Mouse (Mus musculus) left cerebral cortex, postnatal 36 days (tissue): ENCODE data around the gene Kank2. TPM values are rescaled to one million over a fixed set of nuclear protein-coding genes. Genes with fewer than 3 reads are reported as not detected.
"Not testable (repeated sequence)": the region's sequence is repeated elsewhere in the genome, so short reads cannot be mapped to it uniquely, and the experiment has no call there.

ENCODE experiments used
- DNase-seq, 2 experiments: peaks; one replicate each; pipeline ENCODE4 v3.0.0; 2021 to 2022; ENCODE audit warnings: low spot score in 2 of 2, mixed read lengths in 1 of 2
- intact Hi-C: fragments of 180-260 bp; cut with DNase I; formaldehyde crosslinking; loops from one replicate; pipeline ENCODE4 v1.15.1; 2025
- total RNA-seq, 2 experiments: library from RNA; stranded (reverse); gene quantifications; 2 replicates each; pipeline ENCODE4 v1.2.3; 2021

Gene Kank2
- total RNA-seq, 2 experiments from 2014 or later, result 6.5 to 8.4 TPM

DNA sequence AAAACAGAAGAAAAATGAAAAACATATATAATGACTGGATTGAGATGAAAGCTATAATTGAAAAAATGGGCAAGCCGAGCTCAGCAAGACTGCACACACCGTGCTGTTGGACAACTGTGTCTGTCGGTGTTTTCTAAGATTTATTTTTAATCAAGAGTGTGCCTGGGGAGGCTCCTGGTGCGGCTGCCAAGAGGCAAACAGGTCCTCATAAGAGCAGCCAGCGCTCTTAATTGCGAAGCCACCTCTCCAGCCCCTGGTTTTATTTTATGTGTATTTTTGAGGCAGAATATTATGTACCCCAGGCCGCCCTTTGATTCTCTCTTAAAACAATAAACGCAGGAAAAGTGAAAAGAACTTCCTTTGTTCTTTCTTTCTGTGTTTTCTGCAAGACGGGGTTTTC, 10.3 kb downstream of the Kank2 start:
- intact Hi-C loops, result no loop called here
- DNase-seq, result no peak

DNA sequence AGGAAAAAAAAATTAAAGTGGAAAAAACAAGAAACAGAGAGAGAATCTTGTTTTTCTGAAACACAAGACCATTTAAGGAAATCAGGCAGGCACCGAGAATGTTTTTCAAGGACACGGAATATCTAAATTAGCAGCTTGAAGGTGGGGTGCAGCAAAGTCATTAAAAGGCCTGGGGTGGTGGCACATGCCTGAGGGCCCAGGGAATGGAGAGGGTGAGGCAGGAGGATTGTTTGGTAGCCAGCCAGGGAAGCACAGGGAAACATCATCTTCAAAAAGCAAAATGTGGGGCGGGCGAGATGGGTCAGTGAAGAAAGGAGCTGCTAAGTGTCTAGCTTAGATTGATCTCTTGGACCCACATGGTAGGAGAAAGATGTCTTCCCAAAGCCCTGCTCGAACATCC, 10.9 kb downstream of the Kank2 start:
- DNase-seq, result no peak
- intact Hi-C loops, result no loop called here

DNA sequence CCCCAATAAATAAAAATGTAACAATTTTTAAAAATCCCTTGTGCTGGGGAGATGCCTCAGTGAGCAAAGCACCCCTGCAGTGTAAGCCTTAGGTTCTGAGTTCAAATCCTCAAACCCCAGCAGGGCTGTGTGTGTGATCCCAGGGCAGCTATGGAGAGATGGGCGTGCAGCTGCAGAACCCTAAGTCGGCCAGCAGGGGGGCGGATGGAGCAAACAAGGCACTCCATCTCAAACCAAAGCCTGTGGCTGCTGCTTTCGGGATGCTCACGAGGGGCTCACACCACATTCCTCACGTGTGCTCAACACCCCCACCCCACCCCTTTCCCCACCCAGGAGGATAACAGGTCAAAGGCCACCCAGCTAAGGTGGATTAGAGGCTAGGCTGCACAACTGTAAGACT, 11.6 kb downstream of the Kank2 start:
- DNase-seq, result peak; percentile 42 to 56
- intact Hi-C loops, result no loop called here

DNA sequence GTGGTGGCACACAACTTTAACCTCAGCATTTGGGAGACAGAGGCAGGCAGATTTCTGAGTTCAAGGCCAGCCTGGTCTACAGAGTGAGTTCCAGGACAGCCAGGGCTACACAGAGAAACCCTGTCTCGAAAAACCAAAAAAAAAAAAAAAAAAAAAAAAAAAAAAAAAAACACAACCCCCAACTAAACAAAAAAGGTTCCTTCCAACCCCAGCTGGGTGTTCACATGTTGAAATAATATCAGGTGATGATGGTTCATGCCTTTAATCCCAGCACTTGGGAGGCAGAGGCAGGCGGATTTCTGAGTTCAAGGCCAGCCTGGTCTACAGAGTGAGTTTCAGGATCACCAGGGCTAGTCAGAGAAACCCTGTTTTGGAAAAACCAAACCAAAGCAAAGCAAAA, 12.2 kb downstream of the Kank2 start:
- intact Hi-C loops, DNase-seq: not testable (repeated sequence)

DNA sequence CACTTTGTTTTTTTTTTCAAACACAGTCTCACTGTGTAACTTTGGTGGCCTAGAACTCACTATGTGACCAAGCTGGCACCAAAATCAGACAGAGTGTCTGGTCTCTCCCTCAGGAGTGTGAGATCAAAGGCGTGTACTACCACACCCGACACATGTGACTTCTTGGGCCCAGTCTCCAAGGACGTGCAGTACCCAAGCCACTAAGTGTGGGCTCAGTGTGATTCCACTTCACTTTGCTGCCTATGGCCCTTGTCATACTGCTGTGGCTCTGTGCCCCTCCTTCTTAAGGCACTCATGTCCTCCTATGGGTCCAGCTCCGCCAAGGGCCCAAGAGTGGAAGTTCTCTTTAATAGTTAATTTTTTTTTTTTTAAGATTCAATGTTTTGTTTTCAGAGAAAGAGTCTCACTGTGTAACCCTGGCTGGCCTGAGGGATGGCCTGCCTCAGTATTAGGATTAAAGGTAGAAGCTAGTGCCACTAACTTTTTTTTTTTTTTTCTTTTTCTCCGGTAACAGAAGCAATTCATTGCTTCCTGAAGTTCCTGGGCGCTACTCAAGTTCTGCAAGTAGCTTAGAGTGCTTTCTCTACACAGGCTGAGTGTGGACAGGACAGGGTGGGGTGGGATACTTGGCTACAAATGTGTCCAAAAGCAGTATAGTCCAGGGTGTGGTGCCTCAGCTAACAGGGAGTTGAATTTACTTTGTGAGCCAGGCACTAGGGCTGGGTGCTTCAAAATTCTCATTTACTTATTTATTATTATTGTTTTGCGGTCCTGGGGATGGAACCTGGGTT, 13.8 kb downstream of the Kank2 start:
- no peak for DNase-seq
- intact Hi-C loops, result no loop called here

DNA sequence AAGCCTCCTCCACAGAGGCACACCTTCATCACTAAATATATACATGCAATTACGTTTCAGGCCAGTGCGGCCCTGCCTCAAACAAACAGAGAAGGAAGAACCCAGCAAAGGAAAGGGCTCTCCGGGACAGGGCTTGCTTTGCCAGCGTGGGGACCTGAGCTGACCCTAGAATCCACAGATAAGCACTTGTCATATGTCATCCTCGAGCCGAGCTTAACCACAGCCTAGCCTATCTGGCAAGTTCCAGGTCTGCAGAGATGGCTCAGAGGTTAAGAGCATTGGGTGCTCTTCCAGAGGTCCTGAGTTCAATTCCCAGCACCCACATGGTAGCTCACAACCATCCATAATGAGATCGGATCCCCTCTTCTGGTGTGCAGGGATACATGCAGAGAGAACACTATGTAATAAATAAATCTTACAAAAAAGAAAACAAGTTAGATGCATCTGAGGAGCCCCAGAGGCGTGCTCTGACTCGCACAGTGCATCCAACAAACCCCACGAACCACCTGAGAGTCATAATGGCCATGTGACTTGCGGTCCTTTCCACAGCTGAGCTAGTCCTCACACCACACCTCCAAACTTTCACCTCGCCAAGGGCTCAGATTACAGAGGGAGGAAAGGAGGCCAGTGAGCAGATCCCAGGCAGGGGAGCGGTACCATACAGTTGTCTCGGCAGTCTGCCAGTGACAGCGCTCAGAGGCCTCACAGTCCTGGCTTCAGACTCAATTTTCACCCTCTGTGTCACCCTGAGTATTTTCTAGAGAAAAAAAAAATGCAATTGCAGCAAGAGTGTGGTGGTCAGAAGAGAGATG, 16.7 kb downstream of the Kank2 start:
- intact Hi-C loops, result no loop called here
- DNase-seq, result no peak

DNA sequence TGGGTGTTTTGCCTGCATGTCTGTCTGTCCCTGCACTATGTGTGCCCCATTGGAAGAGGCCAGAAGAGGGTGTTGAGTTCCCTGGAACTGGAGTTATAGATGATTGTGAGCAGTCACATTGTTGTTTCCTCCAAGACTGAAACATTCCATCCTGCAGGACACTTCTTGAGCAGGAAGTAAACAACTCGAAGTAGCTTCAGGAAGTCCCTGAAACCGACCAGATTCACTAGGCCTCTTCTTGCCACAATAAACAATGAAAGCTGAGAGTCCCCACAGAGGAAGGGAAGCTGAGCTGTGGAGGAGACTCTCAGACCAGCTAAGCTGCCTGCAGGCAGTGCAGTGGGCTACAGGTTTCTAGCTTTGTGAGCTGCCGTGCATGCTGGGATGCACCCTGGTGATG, 20.8 kb downstream of the Kank2 start:
- no peak for DNase-seq
- intact Hi-C loops, result no loop called here

DNA sequence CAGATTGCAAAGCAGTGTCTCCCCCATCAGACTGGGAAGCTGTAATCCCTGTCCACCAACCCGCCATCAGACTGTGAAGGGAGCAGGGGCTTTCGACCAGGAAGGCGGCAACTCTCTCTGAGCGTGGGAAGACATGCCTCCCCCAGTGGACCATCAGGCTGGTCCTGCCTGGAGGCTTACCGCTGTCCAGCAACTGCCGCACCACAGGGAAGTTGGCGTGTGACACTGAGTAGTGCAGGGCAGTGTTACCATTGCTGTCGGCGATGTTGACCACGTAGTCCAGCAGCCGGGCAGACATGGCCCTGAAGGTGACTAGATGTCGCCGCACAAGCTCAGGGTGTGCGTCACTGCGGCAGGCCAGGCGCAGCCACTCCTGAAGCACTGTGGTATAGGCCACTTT, 24.2 kb downstream of the Kank2 start:
- intact Hi-C loops, result no loop called here
- DNase-seq, result no peak

DNA sequence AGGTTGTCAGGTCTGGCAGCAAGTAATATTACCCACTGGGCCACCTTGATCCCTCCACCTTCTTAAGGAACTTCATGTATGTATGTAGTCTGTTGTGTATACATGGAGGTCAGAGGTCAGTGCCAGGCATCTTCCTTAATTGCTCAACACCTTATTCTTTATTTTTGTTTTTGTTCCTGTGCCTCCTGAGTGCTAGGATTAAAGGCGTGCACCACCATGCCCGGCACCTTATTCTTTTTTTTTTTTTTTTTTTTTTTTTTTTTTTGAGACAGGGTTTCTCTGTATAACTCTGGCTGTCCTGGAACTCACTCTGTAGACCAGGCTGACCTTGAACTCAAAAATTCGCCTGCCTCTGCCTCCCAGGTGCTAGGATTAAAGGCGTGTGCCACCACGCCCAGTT, 25.1 kb downstream of the Kank2 start:
- intact Hi-C loops, DNase-seq: not testable (repeated sequence)

DNA sequence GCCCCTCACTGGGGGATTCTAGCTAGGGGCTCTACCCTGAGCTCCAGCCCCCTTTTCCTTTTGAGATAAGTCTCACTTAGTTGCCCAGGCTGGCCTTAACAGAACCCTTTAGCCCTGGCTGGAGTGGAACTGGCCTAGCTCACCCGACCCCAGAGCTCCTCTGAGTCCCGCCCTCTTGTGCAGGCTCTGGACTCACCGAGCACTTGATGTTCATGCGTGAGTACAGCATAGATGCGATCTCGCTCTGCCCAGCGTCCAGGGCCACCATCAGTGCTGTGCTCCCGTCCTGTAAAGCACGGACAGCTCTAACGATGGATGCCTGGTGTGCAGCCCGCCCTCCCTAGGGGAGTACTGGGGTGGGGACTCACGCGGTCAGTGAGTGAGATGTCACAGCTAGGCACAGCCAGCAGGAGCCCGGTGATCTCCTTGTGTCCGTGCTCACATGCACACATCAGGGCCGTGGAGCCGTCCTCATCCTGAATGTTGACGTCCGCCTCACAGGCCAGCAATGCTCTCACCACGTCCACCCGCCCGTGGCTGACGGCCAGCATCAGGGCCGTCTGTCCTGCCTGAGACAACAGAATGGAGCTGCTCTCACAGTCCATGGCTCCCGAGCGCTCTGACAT, 28.9 kb downstream of the Kank2 start:
- intact Hi-C loops, result no loop called here
- no peak for DNase-seq

DNA sequence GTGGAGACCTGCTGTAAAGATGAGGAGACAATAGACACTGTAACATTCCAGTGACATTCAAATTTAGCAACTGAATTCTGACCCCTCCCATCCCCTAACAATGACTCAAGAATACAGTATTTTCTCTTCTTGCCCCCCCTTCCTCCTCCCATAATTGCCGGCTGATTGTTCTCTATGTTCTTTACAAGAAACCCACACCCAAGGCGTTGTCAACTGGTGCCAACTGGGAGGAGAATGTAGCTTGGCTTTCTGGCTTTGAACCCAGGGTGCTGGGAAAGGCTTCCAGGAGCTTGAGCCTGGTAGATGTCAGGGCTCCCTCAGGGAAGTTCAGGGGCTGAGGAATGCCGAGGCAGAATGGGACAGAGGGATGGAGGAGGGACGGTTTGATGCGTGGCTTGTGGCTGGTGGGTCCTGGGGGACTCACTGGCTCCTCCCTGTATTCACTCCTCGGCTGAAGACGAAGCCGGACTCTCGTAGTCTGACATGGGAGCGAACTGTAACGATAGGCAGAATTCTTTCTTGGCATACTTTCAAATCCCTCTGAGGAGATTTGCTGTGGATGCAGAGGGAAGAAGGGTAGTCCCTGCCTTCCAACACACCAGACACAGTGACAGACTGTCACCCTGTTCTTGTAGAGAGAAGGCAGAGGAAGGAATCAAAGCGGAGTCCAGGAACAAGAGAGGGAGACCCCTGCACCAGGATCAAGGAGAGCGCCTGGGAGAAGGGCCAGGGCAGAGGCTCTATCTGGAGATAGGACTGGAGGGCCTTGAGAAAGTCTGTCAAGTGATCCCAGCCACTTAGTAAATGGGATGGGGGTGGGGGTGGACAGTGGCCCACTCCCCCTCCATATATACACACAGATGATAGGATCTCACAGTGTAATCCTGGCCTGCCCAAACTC, 29.8 kb downstream of the Kank2 start:
- DNase-seq, result no peak
- intact Hi-C loops, result no loop called here

DNA sequence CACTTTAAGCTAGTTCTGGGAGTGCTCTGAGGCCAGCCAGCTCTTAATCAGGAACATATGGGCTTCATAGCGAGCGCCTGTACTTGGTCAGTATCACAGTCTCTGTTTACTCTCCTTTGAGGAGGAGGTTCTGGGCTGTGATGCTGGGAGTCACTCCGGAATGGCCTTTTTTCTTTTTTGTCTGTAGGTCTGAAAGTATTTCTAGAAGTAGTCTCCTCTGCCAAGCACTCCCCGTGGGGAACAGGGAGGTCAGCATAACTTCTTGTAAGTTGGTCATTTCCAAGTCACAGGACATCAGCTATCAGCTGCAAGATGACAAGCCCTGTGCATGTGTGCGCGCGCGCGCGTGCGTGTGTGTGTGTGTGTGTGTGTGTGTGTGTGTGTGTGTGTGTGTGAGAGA, 30.6 kb downstream of the Kank2 start:
- no peak for DNase-seq
- intact Hi-C loops, result no loop called here

DNA sequence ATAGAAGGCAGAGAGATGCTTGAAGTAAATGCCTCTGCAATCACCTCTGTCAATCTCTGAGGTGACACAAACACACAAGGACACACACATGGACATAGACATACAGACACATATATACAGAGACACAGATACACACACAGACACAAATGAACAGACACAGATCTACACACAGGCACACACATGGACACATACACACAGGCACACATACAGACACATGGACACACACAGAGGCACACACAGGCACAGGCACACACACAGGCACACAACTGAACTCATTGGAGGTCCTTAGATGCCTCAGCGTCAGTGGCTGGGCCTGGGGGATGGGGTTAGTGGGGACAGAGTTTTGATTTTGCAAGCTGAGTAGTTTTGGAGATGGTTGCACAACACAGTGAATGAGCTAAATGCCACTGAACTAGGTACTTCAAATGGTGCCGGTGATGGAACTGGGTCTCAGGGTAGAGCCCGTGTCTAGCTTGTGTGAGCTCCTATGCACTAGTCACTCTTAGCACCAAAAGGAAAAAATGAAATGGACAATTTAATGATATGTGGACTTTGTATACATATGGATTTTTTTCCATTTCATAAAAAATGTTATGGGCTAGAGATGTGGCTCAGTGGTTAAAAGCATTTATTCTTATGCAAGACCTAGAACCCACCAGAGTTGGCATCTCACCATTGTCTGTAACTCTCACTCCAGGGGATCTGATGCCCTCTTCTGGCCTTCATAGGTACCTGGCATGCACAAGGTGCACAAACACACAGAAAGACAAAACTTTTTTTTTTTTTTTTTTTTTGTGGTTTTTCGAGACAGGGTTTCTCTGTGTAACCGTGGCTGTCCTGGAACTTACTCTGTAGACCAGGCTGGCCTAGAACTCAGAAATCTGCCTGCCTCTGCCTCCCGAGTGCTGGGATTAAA, 34.2 kb downstream of the Kank2 start:
- intact Hi-C loops, result no loop called here
- DNase-seq, result no peak

DNA sequence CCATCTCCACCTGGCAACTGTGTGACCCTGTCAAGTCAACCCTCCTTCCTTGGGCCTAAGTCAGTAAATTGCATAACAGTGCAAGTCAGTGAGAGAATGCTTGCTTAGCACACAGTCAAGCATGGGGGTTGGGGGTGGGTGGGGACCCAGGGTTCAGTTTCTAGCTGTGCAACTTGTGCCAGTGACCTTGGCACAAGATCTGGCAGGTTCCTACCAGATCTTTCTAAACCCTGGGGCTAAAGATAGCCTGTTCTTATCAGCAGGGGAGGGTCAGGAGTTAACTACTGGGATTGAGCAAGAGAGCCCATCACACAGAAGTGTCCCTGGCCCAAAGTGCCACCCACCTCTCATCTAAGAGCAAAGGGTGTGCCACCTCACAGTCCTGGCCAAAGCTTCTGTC, 36.4 kb downstream of the Kank2 start:
- no peak for DNase-seq

DNA sequence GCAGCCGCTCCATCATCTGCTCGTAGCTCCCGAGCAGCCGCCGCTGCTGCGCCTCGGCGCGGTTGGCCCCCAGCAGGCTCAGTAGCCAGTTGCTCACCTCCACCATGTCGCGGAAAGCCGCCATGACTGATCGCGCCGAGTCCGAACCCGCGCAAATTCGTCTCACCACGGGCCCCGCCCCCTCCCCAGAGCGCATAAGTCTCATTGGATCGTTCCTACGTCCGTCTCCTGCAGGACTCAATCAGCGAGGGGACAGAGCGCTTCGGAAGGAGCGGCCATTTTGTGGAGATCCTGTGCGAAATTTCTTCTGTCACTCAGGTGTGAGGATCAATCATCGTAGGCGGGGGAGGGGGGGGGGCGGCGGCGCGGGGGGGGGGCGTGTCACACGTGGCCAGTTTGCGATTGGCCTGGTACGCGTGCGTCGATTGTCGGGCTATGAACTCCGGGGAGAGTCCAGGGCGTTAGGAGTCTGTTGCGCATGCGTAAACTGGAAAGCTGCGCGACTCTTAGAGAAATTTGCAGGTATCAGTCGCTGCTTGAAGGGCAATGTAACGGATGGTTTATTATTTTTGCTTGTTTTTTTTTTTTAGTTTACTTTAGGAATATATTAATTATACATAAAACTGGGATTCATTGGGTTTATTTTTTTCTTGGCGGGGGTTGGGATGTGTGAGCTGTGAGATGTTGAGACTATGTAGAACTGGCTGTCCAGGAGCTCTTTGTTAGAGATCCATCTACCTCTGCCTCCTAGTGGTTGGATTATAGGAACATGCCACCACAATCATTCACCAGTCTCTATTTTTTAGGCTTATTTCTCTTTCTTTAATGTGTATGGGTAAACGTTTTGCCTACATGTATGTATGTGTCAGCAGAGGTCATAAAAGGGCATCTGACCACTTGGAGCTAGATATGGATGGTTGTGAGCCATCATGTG, 38.1 kb downstream of the Kank2 start, which contains the start of gene Spc24:
Gene Spc24 (minus strand): TSS at position 149 of the 934 bp plus-strand sequence.
- DNase-seq, result peak; percentile 91 to 93
- intact Hi-C loops, result no loop called here

More for the DNA sequence above, 36.4 kb downstream of the Kank2 start:
- intact Hi-C loops, result no loop called here

DNA sequence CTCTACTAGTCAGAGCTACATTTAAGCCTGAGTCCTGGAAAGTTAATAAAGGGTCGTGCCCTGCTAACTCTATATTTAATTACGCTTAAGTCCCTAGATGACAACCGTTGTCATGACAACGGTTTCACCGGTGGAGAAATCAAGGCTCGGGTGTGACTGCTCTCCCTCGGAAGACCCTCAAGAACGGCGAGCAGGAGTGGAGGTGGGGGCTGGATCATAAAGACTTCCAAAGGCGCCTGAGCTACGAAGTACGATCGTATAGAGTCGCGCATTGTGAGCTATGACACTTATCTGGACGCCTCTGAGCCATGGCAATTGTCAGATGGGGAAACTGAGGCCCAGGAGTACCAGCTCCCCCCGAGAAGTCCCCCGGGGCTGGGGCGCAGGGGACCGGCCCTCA, 38.8 kb downstream of the Kank2 start:
- intact Hi-C loops, result no loop called here
- no peak for DNase-seq
